Mouse (Mus musculus): ENCODE results near the gene Mfap5. TPM values are rescaled to one million over a fixed set of nuclear protein-coding genes. Genes with fewer than 3 reads are reported as not detected.
A peak's percentile ranks its signal among the peaks of the same experiment; 100 is the strongest.

The Mfap5 gene
- total and polyA plus RNA-seq, 3 experiments, result 0.15 to 0.42 (median 0.16) TPM

DNA sequence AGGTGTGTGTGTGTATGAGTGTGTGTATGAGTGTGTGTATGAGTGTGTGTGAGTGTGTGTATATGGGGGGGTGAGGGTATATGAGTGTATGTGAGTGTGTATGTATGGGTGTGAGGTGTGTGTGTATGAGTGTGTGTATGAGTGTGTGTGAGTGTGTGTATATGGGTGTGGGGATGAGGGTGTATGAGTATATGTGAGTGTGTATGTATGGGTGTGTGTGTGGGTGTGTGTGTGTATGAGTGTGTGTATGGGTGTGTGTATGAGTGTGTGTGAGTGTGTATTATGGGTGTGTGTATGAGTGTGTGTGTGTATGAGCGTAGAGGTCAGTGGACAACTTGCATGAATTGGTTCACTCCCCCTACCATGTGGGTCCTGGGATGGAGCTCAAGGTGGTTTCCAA, 39.0 kb downstream of the Mfap5 start:
- TF ChIP-seq USF2 (conservative IDR thresholded peaks at IDR 0.05; ENCODE audit: low read depth, low read length) (no peak), MEF2A (IDR thresholded peaks at IDR 0.05; ENCODE audit: borderline replicate concordance, low read depth, low read length) (no peak), ZKSCAN1 (IDR thresholded peaks at IDR 0.05; ENCODE audit: borderline replicate concordance, low read depth, low read length) (no peak), ETS1 (conservative IDR thresholded peaks at IDR 0.05; ENCODE audit: low read depth, low read length) (no peak), POLR2A (IDR thresholded peaks at IDR 0.05; ENCODE audit: low read depth, low read length) (no peak), USF1 (IDR thresholded peaks at IDR 0.05; ENCODE audit: low read depth, low read length) (no peak), TBP (conservative IDR thresholded peaks at IDR 0.05; ENCODE audit: low read depth, low read length) (no peak), POLR2AphosphoS2 (IDR thresholded peaks at IDR 0.05; ENCODE audit: low read depth, low read length) (no peak), KAT2A (IDR thresholded peaks at IDR 0.05; ENCODE audit: insufficient replicate concordance, low read length) (no peak), SMC3 (IDR thresholded peaks at IDR 0.05; ENCODE audit: low read depth, low read length) (no peak), CTCF (conservative IDR thresholded peaks at IDR 0.05 in 1 of 2, IDR thresholded peaks at IDR 0.05 in 1 of 2; ENCODE audit: low read depth in 2 of 2, low read length in 2 of 2) (no peak), RAD21 (IDR thresholded peaks at IDR 0.05; ENCODE audit: low read depth, low read length) (no peak), MAFK (IDR thresholded peaks at IDR 0.05; ENCODE audit: insufficient replicate concordance, low read length) (no peak), MYC (IDR thresholded peaks at IDR 0.05; ENCODE audit: low read depth, low read length) (no peak), RCOR1 (conservative IDR thresholded peaks at IDR 0.05; ENCODE audit: low read depth, low read length) (no peak), PAX5 (IDR thresholded peaks at IDR 0.05; ENCODE audit: low read length) (no peak), MAX (IDR thresholded peaks at IDR 0.05; ENCODE audit: low read length) (no peak), EP300 (IDR thresholded peaks at IDR 0.05; ENCODE audit: low read length) (no peak)
- no peak overlapping the region for H3K9ac ChIP-seq (ENCODE audit: insufficient read depth, low read depth)
- no peaks in the 10 kb centered on the region for H3K79me2 ChIP-seq (replicated peaks; ENCODE audit: control insufficient read depth, extremely low read depth, insufficient read depth, poor library complexity, severe bottlenecking)
- dilution Hi-C loops (cut with MboI; ENCODE audit: extremely low pct_ligation_motif_present, extremely low pct_unique_long_range_greater_than_20kb, low sequenced_read_pairs) (no loop called here), in situ Hi-C loops (cut with MboI; ENCODE audit: low pct_ligation_motif_present, low pct_unique_long_range_greater_than_20kb, low sequenced_read_pairs) (no loop called here)
- no peak for DNase-seq (ENCODE audit: extremely low read depth)
- H3K27ac ChIP-seq (ENCODE audit: insufficient read depth, low read depth), result no peak overlapping the region
- H3K4me1 ChIP-seq (ENCODE audit: control insufficient read depth in 1 of 2, insufficient read depth in 2 of 2), result peaks cover 9 to 29% of the 10 kb centered on the region in 2 experiments
- no peaks in the 10 kb centered on the region for H3K27me3 ChIP-seq (replicated peaks)
- peak overlapping the region in 1 of 3 experiments; percentile 11 for H3K4me3 ChIP-seq (replicated peaks in 1 of 3; ENCODE audit: low read depth in 2 of 3, low read length in 2 of 3, poor library complexity in 1 of 3)
- peak overlapping the region; percentile 64; the same call in 1 of the 2 replicates for H3K4me2 ChIP-seq (ENCODE audit: insufficient read depth, low read depth, poor library complexity, severe bottlenecking)
- no peaks in the 10 kb centered on the region for H3K36me3 ChIP-seq (replicated peaks in 1 of 2; ENCODE audit: control insufficient read depth in 1 of 2, insufficient read depth in 1 of 2, low read length in 1 of 2)
- no peaks in the 10 kb centered on the region for H3K9me3 ChIP-seq (replicated peaks; ENCODE audit: low read length)

DNA sequence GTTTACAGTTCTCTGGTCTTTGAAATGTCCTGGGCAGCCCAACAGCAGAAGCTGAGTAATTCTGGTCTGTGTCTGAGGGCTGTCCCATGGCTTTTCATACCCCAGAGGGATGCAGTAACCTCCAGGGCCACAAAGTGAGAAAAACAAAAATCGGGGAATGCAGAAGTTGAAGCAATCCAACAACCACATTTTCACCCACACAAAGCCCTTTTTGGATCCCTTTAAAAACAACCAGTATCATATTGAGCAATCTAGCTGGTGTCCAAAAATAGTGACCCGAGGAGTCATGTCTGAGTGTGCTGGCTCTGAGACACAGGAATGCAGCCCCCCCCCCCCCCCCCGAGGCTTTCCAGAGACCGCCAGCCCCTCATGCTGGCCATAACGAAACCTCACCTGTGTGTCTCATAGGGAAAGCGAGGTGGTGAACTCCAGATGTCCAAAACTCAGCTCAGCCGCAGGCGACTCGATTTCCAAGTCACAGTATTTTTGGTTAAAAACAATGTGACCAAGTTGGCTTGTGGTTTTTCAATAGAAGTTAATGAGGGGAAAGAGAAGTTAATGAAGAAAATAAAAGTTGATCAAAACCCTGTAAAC, 39.7 kb downstream of the Mfap5 start:
- Histone ChIP-seq H3K9ac (ENCODE audit: insufficient read depth, low read depth) (no peak overlapping the region), H3K4me1 (ENCODE audit: control insufficient read depth in 1 of 2, insufficient read depth in 2 of 2) (peaks cover 9 to 29% of the 10 kb centered on the region in 2 experiments), H3K27me3 (replicated peaks) (no peaks in the 10 kb centered on the region), H3K9me3 (replicated peaks; ENCODE audit: low read length) (no peaks in the 10 kb centered on the region), H3K36me3 (replicated peaks in 1 of 2; ENCODE audit: control insufficient read depth in 1 of 2, insufficient read depth in 1 of 2, low read length in 1 of 2) (no peaks in the 10 kb centered on the region), H3K79me2 (replicated peaks; ENCODE audit: control insufficient read depth, extremely low read depth, insufficient read depth, poor library complexity, severe bottlenecking) (no peaks in the 10 kb centered on the region), H3K4me3 (replicated peaks in 1 of 3; ENCODE audit: low read depth in 2 of 3, low read length in 2 of 3, poor library complexity in 1 of 3) (no peak overlapping the region), H3K4me2 (ENCODE audit: insufficient read depth, low read depth, poor library complexity, severe bottlenecking) (peak overlapping the region; percentile 64), H3K27ac (ENCODE audit: insufficient read depth, low read depth) (no peak overlapping the region)
- peak; percentile 85 for DNase-seq (ENCODE audit: extremely low read depth)
- in situ Hi-C loops (cut with MboI; ENCODE audit: low pct_ligation_motif_present, low pct_unique_long_range_greater_than_20kb, low sequenced_read_pairs) (no loop called here), dilution Hi-C loops (cut with MboI; ENCODE audit: extremely low pct_ligation_motif_present, extremely low pct_unique_long_range_greater_than_20kb, low sequenced_read_pairs) (no loop called here)
- TF ChIP-seq RCOR1 (conservative IDR thresholded peaks at IDR 0.05; ENCODE audit: low read depth, low read length), result 0 out of 2 replicates have a peak, but pooled peaks have one; percentile 69
- TF ChIP-seq MAFK (IDR thresholded peaks at IDR 0.05; ENCODE audit: insufficient replicate concordance, low read length), result peak; percentile 88
- TF ChIP-seq GABPA (IDR thresholded peaks at IDR 0.05; ENCODE audit: insufficient replicate concordance, low read depth, low read length), result no peak
- peak; percentile 97 for TF ChIP-seq MEF2A (IDR thresholded peaks at IDR 0.05; ENCODE audit: borderline replicate concordance, low read depth, low read length)
- TF ChIP-seq EP300 (IDR thresholded peaks at IDR 0.05; ENCODE audit: low read length), result peak; percentile 90
- TF ChIP-seq ZNF384 (IDR thresholded peaks at IDR 0.05; ENCODE audit: low read depth, low read length), result peak; percentile 49; the same call in 1 of the 2 replicates
- TF ChIP-seq IRF4 (IDR thresholded peaks at IDR 0.05; ENCODE audit: low read depth, low read length), result peak; percentile 91
- peak; percentile 29; the same call in 1 of the 2 replicates for TF ChIP-seq JUND (conservative IDR thresholded peaks at IDR 0.05; ENCODE audit: low read depth, low read length)
- peak; percentile 29; the same call in 1 of the 2 replicates for TF ChIP-seq JUN (IDR thresholded peaks at IDR 0.05; ENCODE audit: insufficient read depth, low read depth, low read length)
- peak; percentile 89 for TF ChIP-seq BHLHE40 (IDR thresholded peaks at IDR 0.05; ENCODE audit: low read depth, low read length)
- TF ChIP-seq ETS1 (conservative IDR thresholded peaks at IDR 0.05; ENCODE audit: low read depth, low read length), result peak; percentile 84
- TF ChIP-seq SIN3A (IDR thresholded peaks at IDR 0.05; ENCODE audit: low read length), result peak; percentile 63; the same call in 1 of the 2 replicates
- TF ChIP-seq TCF12 (IDR thresholded peaks at IDR 0.05; ENCODE audit: low read depth, low read length), result peak; percentile 84
- no peak for TF ChIP-seq MYC (IDR thresholded peaks at IDR 0.05; ENCODE audit: low read depth, low read length)
- TF ChIP-seq MAZ (IDR thresholded peaks at IDR 0.05; ENCODE audit: low read depth, low read length), result peak; percentile 27; the same call in 1 of the 2 replicates
- no peak for TF ChIP-seq USF1 (IDR thresholded peaks at IDR 0.05; ENCODE audit: low read depth, low read length)
- TF ChIP-seq MXI1 (IDR thresholded peaks at IDR 0.05; ENCODE audit: low read depth, low read length), result no peak
